Mouse (Mus musculus) lung, postnatal 14 days (tissue): ENCODE measurements around the gene Btg3.
"Not testable (repeated sequence)": the region's sequence is repeated elsewhere in the genome, so short reads cannot be mapped to it uniquely, and the experiment has no call there.

ENCODE experiments used
- DNase-seq: peaks from one replicate; pipeline ENCODE4 v3.0.0; 2021

Btg3 gene

GRCm38 (mm10) chr16:78376745-78377570 is at the start of gene Btg3:
TSS of gene Btg3 (minus strand) at chr16:78377192.
- peak; percentile 91 for DNase-seq

GRCm38 (mm10) chr16:78417733-78418132 is 40.7 kb upstream of the Btg3 start:
- DNase-seq = no peak

GRCm38 (mm10) chr16:78416500-78416899 is 39.5 kb upstream of the Btg3 start:
- no peak for DNase-seq

GRCm38 (mm10) chr16:78409991-78410390 is 33.0 kb upstream of the Btg3 start:
- no peak for DNase-seq

GRCm38 (mm10) chr16:78407855-78408254 is 30.9 kb upstream of the Btg3 start:
- DNase-seq = no peak

- DNase-seq = no peak
Observed at GRCm38 (mm10) chr16:78406657-78407056, 29.7 kb upstream of the Btg3 start.

GRCm38 (mm10) chr16:78402316-78402715 is 25.3 kb upstream of the Btg3 start:
- no peak for DNase-seq

- DNase-seq = no peak
Observed at GRCm38 (mm10) chr16:78399423-78399822, 22.4 kb upstream of the Btg3 start.

- no peak for DNase-seq
Observed at GRCm38 (mm10) chr16:78398734-78399133, 21.7 kb upstream of the Btg3 start.

GRCm38 (mm10) chr16:78391354-78391753 is 14.4 kb upstream of the Btg3 start:
- DNase-seq = no peak

GRCm38 (mm10) chr16:78389986-78390385 is 13.0 kb upstream of the Btg3 start:
- DNase-seq = no peak

- no peak for DNase-seq
Observed at GRCm38 (mm10) chr16:78389122-78389521, 12.1 kb upstream of the Btg3 start.

GRCm38 (mm10) chr16:78378493-78378892 is 1.5 kb upstream of the Btg3 start:
- no peak for DNase-seq

GRCm38 (mm10) chr16:78375821-78376691 is 936 bp downstream of the Btg3 start:
- peak; percentile 66 for DNase-seq

- peak; percentile 20 for DNase-seq
Observed at GRCm38 (mm10) chr16:78375222-78375621, 1.8 kb downstream of the Btg3 start.

- DNase-seq = no peak
Observed at GRCm38 (mm10) chr16:78373743-78374142, 3.2 kb downstream of the Btg3 start.

GRCm38 (mm10) chr16:78372786-78373185 is 4.2 kb downstream of the Btg3 start:
- no peak for DNase-seq

GRCm38 (mm10) chr16:78371491-78372046 is 5.4 kb downstream of the Btg3 start:
- peak; percentile 22 for DNase-seq

- DNase-seq = not testable (repeated sequence)
Observed at GRCm38 (mm10) chr16:78364554-78364953, 12.4 kb downstream of the Btg3 start.

GRCm38 (mm10) chr16:78361466-78361865 is 15.5 kb downstream of the Btg3 start:
- DNase-seq = no peak

GRCm38 (mm10) chr16:78357757-78358156 is 19.2 kb downstream of the Btg3 start:
- DNase-seq = no peak

- DNase-seq = no peak
Observed at GRCm38 (mm10) chr16:78347328-78347926, 29.6 kb downstream of the Btg3 start.
